Mouse (Mus musculus): ENCODE measurements around the gene Ptges.

DNA sequence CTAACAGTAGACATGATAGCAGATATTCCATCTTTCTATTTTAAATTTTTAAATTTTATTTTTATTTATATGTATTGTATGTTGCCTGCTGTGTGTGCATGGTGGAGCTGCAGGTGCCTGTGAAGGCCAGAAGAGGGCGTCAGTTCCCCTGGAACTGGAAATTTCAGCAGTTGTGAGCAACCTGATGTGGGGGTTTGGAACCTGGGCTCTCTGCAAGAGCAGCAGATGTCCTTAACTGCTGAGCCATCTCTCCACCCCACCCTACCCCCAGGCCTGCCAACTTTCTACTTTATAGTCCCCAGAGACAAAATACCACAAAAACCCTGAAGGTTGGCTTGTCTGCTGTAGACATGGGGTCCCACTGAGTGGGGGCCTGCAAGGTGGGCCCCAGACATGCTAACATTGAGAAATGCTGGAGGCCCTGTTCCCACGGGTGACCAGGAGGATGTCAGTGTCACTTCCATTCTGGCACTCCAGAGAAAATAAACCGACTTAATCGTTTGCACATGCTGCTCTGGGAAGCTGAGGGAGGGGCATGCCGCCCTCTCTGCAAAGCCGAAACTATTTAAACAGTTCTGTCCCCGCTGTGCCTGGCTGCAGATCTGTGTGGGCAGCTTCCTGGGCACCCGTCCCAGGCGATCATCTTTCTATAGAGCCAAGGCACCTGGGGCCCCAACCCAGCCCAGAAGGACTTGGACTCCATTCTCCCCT is 44.1 kb downstream of the Ptges start:
- no peak for TF ChIP-seq POLR2A (IDR thresholded peaks at IDR 0.05; ENCODE audit: insufficient read length, low read depth)
- no peak for TF ChIP-seq POLR2AphosphoS2 (IDR thresholded peaks at IDR 0.05; ENCODE audit: insufficient read length, low read depth)
- no peak for TF ChIP-seq MAX (IDR thresholded peaks at IDR 0.05; ENCODE audit: low read depth)
- no peak for TF ChIP-seq USF1 (IDR thresholded peaks at IDR 0.05; ENCODE audit: low read depth)
- no peak for TF ChIP-seq CEBPB (IDR thresholded peaks at IDR 0.05; ENCODE audit: insufficient read depth, poor library complexity, severe bottlenecking)
- TF ChIP-seq TCF12 (IDR thresholded peaks at IDR 0.05; ENCODE audit: insufficient read depth, poor library complexity, severe bottlenecking) = no peak
